Mouse (Mus musculus) left cerebral cortex, postnatal 14 days (tissue): Measurements from ENCODE around the gene Rbfox3. TPM values are rescaled to one million over a fixed set of nuclear protein-coding genes. Genes with fewer than 3 reads are reported as not detected.
A peak's percentile ranks its signal among the peaks of the same experiment; 100 is the strongest.

Experiments used
- DNase-seq, 2 experiments: peaks; one replicate each; pipeline ENCODE4 v3.0.0; 2021 to 2022; ENCODE audit warnings: low spot score in 2 of 2, mixed read lengths in 1 of 2
- intact Hi-C: fragments of 180-260 bp; cut with DNase I; formaldehyde crosslinking; loops from one replicate; pipeline ENCODE4 v1.15.1; 2025
- long read RNA-seq, 2 experiments: library from polyadenylated mRNA; stranded (forward); transcript quantifications; one replicate each; pipeline ENCODE4 v2.0.0; 2021
- total RNA-seq, 2 experiments: library from RNA; stranded (reverse); gene quantifications; 2 replicates each; pipeline ENCODE4 v1.2.3; 2021

The Rbfox3 gene
- total RNA-seq: 100 to 1,000 TPM; 297 to 325 TPM
- long read RNA-seq, experiment 1, transcript Rbfox3-206 (15 exons, 2,150 nt): minor isoform, 5 of 423 reads
- long read RNA-seq, experiment 1, transcript Rbfox3-204 (15 exons, 1,542 nt): major isoform, 200 of 423 reads
- long read RNA-seq, experiment 1, partial matches to known transcripts: 62 of 423 reads
- long read RNA-seq, experiment 1, other reads (novel, unspliced or antisense): 152 of 423 reads
- long read RNA-seq, experiment 2, transcript Rbfox3-204 (15 exons, 1,542 nt): major isoform, 161 of 367 reads
- long read RNA-seq, experiment 2, partial matches to known transcripts: 53 of 367 reads
- long read RNA-seq, experiment 2, other reads (novel, unspliced or antisense): 145 of 367 reads

- DNase-seq: peak; percentile 62 to 75
- intact Hi-C loops: loop anchor here (2.0 kb wide), 1 partner anchor 63 kb away; no protein-coding TSS in a partner anchor
Observed at GRCm38 (mm10) chr11:118911307-118912070, at the start of gene Rbfox3. Rbfox3 (minus strand) TSS chr11:118911597.

DNA sequence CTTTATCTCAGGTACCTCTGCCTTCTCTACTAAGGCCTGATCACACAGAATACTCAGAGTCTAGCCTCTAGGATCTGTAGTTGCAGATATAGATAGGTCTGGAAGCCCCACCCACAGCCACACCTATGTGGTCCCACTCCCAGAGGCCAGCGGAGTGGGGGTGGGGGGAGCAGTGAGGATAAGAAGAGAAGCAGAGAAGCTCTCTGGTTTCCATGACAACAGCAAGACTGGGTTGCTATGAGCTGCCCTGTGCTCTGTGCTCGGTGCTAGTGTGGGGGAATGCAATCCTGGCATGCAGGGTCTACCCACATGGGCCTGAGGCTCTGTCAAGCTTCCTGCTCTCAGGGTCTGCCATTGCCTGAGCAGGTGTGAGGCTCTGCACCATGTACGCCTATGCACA lies 49.3 kb upstream of the Rbfox3 start:
- peak; percentile 57 to 84 for DNase-seq
- intact Hi-C loops: no loop called here

DNA sequence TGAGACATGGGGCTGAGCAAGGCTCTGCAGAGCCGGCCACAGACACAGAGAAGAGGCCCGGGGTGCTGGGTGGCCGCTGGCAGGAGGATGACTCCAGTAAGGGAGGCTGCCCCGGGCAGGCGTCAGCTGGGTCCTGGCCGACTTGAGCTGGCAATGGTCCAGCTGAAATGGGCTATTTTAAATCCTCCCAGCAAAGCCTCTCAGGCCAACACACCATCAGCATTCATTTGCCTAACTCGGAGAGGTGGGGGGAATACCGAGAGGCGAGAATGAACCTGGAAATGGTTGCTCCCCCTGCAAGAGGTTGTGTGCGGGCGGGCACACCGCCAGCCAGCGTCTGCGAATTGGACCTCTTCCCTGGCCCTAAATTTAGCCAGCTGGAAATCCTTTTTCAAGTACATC lies 45.7 kb upstream of the Rbfox3 start:
- intact Hi-C loops: no loop called here
- DNase-seq: peak; percentile 52 to 74

DNA sequence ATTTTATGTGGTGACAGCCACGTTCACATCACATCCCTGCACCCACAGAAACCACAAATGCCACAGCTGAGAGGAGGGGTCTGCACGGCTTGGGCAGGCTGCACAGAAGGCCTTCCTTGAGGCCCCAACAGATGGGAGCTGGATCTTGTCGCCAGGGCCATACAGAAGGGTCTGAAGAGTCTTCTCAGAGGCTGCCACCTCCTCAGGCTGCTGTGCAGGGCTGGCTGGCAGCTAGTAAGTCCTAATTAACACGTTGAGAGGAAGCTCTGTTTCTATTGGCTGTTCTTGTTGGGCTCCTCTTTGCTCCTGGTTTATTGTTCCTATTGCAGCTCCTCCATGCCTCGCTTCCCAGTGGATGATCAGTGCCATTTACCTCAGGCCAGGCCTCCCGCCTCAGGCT lies 43.6 kb upstream of the Rbfox3 start:
- intact Hi-C loops: no loop called here
- no peak for DNase-seq

- no peak for DNase-seq
- intact Hi-C loops: no loop called here
Observed at GRCm38 (mm10) chr11:118945868-118946267, 34.5 kb upstream of the Rbfox3 start.

DNA sequence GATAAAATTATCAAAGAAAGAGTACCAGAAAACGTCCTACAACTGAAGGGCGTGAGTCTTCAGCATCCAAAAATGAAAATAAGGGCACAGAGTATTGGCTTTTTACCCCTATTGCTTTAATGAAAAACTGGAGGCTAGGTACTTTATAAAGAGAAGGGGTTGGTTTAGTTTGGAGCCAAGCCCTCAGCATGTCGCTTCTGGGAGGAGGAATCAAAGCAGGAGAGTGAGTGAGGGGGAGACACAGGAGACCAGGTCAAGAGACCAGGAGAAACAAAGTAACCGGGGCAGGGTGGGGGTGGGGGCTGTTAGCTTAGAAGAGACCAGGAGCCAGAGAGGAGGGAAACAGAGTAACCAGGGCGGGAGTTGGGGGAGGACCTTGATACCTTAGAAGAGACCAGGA lies 29.9 kb upstream of the Rbfox3 start:
- DNase-seq: no peak
- intact Hi-C loops: no loop called here

- DNase-seq: peak; percentile 65 to 70
- intact Hi-C loops: no loop called here
Observed at GRCm38 (mm10) chr11:118940539-118940938, 29.1 kb upstream of the Rbfox3 start.

DNA sequence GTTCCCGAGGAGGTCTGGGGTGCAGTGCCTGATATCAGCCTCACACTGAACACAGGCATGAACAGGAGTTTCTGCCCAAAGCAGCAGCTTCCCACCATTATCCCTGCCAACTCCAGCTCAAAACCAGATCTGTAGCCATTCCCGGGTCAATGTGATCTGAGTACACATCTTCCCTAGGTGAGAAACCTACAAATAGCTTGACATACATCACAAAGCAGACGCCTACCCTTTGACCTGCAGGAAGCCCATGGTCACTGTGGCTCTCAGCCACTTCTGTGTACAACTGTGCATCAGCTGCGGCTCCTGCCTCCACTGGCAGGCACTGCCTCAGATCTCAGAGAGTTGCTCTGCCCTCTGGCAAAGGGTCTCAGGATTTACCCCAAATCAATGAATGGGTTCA lies 28.3 kb upstream of the Rbfox3 start:
- intact Hi-C loops: no loop called here
- DNase-seq: no peak

- no peak for DNase-seq
- intact Hi-C loops: no loop called here
Observed at GRCm38 (mm10) chr11:118934925-118935324, 23.5 kb upstream of the Rbfox3 start.

DNA sequence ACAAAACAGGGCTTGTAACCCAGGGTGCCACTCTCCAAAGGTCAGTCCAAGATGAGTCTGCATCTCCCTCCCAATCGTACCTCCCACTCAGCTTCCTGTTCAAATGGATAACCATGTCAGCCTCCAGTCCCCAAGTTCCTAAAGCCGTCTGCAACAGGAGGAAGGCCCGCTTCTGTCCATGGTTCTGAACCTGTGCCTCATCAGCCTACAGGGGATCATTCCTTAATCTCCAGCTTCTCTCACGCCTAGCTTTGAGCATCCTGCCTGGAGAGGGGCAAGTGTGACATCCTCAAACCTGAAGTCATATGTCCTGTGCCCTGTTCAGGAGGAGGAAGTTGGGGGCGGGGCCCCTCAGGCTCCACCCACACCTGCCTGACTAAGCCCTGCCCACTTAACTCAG lies 15.7 kb upstream of the Rbfox3 start:
- DNase-seq: no peak
- intact Hi-C loops: no loop called here

DNA sequence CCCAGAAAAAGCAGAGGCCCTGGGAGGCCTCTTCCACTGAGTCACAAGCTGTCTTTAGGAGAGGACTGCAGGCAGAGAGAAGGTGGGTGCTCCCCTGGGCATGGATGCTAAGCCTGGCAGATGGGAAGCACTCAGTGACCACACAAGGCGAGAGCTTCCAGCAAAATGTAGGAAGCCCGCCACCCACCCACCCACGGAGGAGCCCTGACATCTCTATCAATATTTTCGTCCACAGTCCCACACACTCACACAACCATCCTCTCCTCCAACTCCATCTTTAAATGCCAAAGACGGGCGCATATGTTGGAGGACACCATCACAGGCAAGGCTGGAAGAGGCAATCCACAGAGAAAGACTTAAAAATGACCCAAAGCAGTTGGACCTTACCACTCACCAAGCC lies 10.5 kb upstream of the Rbfox3 start:
- intact Hi-C loops: no loop called here
- no peak for DNase-seq

DNA sequence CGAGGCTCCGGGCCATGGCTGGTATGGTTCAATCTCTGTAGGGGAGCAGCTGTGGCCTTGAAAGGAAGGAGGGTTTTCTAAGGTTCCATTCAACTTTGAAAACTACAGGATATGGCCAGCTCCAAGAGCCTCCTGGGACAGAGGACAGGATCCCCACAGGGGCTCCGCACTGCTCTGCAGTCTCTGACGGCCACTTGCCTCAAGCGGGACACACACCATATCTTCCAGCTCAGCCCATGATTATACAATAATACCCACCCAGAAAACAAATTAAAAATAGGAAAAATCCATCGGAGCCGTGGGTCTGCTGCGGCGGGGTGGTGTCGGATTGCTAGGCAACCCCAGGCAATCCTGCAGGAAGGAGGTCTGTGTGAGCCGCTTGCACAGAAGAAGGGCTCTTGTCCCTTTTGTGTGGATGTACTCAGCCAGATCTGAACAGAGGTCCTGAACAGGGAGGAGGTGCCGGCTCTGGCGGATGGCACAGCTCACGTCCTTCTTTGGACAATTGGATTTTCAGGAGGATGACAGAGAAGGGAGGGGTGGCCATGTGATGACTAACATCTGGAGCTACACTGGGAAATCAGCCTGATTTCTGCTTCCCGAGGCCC lies 5.1 kb upstream of the Rbfox3 start:
- intact Hi-C loops: no loop called here
- no peak for DNase-seq

GRCm38 (mm10) chr11:118915888-118916287 lies 4.5 kb upstream of the Rbfox3 start:
- intact Hi-C loops: no loop called here
- no peak for DNase-seq

- intact Hi-C loops: no loop called here
- DNase-seq: no peak
Observed at GRCm38 (mm10) chr11:118912686-118913085, 1.3 kb upstream of the Rbfox3 start.

- intact Hi-C loops: loop anchor here (2.0 kb wide), 1 partner anchor 64 kb away; no protein-coding TSS in a partner anchor
Observed at GRCm38 (mm10) chr11:118910756-118911155, 641 bp downstream of the Rbfox3 start.

GRCm38 (mm10) chr11:118909814-118910201 lies 1.6 kb downstream of the Rbfox3 start:
- intact Hi-C loops: loop anchor here (2.0 to 10.0 kb wide), 4 partner anchors 53 to 153 kb away; no protein-coding TSS in a partner anchor
- DNase-seq: no peak

More at GRCm38 (mm10) chr11:118910756-118911155, 641 bp downstream of the Rbfox3 start:
- DNase-seq: no peak

DNA sequence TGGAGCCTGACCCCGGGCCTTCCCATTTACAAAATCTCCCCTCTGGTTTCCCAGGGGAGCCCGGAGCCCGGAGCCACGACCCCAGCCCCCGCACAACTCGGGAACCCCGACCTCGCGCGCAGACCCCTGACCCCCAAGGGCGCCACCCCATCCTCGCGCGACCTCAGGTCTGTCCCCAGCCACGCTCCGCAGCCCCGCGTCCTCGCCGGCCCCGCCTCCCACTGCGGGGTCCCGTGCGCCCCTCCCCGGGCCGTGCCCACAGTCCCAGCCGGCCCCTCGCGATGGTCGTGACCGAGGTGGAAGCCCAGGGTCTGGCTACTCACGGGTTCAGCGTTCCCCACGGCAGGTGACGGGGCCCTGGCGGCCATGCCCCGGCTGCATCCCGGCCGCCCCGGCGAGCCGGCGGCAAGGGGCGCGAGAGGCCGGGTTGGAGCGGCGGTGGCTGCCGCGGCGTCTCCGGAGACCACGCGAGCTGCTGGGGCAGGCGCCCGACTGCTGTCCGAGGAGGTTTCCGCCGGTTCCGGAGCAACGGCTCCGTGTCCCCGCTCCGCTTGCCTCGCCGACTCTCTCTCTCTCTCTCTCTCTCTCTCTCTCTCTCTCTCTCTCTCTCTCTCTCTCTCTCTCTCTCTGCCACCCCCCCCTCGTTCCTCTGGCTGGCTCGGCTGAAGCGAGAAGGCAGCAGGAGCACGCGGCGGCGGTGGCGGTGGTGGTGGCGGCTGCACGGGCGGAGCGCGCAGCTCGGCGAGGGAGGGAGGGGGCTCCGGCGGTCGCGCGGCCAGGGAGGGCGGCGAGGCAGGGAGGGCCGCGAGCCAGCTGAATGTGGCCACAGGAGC lies 2.2 kb downstream of the Rbfox3 start:
- DNase-seq: peak; percentile 57 to 68
- intact Hi-C loops: loop anchor here (5.0 to 10.0 kb wide), 3 partner anchors 52 to 152 kb away; no protein-coding TSS in a partner anchor

DNA sequence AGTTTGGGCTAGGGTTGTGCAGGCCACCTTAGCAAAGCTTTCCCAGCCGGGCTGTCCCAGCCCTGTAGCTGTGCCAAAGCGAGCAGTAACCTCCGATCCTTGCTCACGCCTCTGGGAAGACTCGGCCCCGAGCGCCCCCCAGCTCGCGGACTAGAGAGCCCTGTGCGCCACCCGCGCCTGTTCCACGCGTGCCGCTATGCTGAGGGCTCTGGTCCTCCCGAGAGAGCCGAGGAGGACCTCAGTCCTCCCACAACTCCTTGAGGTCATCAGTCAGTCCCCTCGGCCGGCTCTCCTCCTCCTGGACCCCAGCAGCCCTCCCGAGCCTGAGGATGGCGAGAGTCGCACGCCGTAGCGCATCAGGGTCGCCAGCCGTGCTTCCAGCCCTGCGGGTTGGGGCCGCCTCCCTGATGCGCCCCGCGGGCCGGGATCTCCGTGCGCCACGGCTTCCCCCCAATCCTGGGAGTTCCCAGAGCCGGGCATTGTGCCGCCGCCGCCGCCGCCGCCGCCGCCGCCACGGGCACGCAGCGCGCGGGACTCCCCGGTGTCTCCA lies 2.9 kb downstream of the Rbfox3 start:
- intact Hi-C loops: loop anchor here (5.0 to 10.0 kb wide), 3 partner anchors 51 to 151 kb away; no protein-coding TSS in a partner anchor
- DNase-seq: no peak
